Mouse (Mus musculus) heart, adult 2 months (tissue): ENCODE measurements around the gene Trpm1.

Experiments used
- CTCF ChIP-seq: fragments of 200-600 bp; IDR thresholded peaks from 2 replicates; pipeline ENCODE4 v1.8.1; 2022; ENCODE audit warnings: antibody characterized with exemption, mild to moderate bottlenecking, moderate library complexity
- POLR2A ChIP-seq: fragments of 200-500 bp; IDR thresholded peaks from 2 replicates; pipeline ENCODE4 v1.6.1; 2011; ENCODE audit warnings: mild to moderate bottlenecking, low read depth, low read length, control low read depth; ENCODE audit not compliant: insufficient read depth

- TF ChIP-seq POLR2A (peak; percentile 38; the same call in 1 of the 2 replicates), CTCF (no peak)
These were observed 2.8 kb downstream of the Trpm1 start for GRCm38 (mm10) chr7:64156271-64156911.
